Mouse (Mus musculus) liver, postnatal 0 days (tissue): ENCODE data around the gene Gm20388. TPM values are rescaled to one million over a fixed set of nuclear protein-coding genes. Genes with fewer than 3 reads are reported as not detected.

ENCODE experiments used
- ATAC-seq: fragments of 200-750 bp; cut with Nextera tagmentation; 2 replicates; pipeline ENCODE4 v1.8.0; 2017; ENCODE audit warnings: mild to moderate bottlenecking, moderate library complexity
- DNase-seq: peaks from one replicate; pipeline ENCODE4 v3.0.0-alpha.2; 2016
- H3K27ac ChIP-seq: fragments of 300-500 bp; sonication (generic); 2 replicates; pipeline ENCODE4 v1.5.1; 2014; ENCODE audit warnings: antibody characterized with exemption, moderate library complexity, mild to moderate bottlenecking, low read depth
- H3K27me3 ChIP-seq: fragments of 300-500 bp; sonication (generic); 2 replicates; pipeline ENCODE4 v1.6.1; 2014; ENCODE audit warnings: low read length, control low read depth, mixed read lengths; ENCODE audit not compliant: insufficient read depth
- H3K36me3 ChIP-seq: fragments of 300-500 bp; sonication (generic); replicated peaks from 2 replicates; pipeline ENCODE4 v1.6.1; 2014; ENCODE audit warnings: mild to moderate bottlenecking, control low read depth, low read length, moderate library complexity, mixed read lengths; ENCODE audit not compliant: insufficient read depth
- H3K4me1 ChIP-seq: fragments of 300-500 bp; sonication (generic); 2 replicates; pipeline ENCODE4 v1.6.1; 2014; ENCODE audit warnings: antibody characterized with exemption, mild to moderate bottlenecking, control low read depth; ENCODE audit not compliant: insufficient read depth
- H3K4me2 ChIP-seq: fragments of 300-500 bp; sonication (generic); 2 replicates; pipeline ENCODE4 v1.6.1; 2014; ENCODE audit warnings: low read depth, mild to moderate bottlenecking, low read length, moderate library complexity, mixed read lengths
- H3K4me3 ChIP-seq: fragments of 300-500 bp; sonication (generic); 2 replicates; pipeline ENCODE4 v1.5.1; 2014; ENCODE audit warnings: low read depth, low read length
- H3K9ac ChIP-seq: fragments of 300-500 bp; sonication (generic); replicated peaks from 2 replicates; pipeline ENCODE4 v1.6.1; 2014; ENCODE audit warnings: mild to moderate bottlenecking, moderate library complexity
- H3K9me3 ChIP-seq: fragments of 300-500 bp; sonication (generic); 2 replicates; pipeline ENCODE4 v1.6.1; 2016; ENCODE audit warnings: mild to moderate bottlenecking, control low read depth, low read length, mixed read lengths
- CTCF ChIP-seq: sonication (generic); IDR thresholded peaks from 2 replicates; pipeline ENCODE4 v1.5.1; 2016; ENCODE audit warnings: antibody characterized with exemption, low read depth
- EP300 ChIP-seq: IDR thresholded peaks from 2 replicates; pipeline ENCODE4 v1.6.1; 2016; ENCODE audit warnings: antibody characterized with exemption, low read depth, mild to moderate bottlenecking
- WGBS: fragments of 180-500 bp; shearing (Covaris S2); extraction: QIAGEN DNeasy Blood & Tissue Kit; methylation state at CpG from one replicate; pipeline ENCODE4 v1.1.7; 2014; ENCODE audit not compliant: insufficient replicate concordance; 5-methylcytosine and 5-hydroxymethylcytosine counted together
- polyA plus RNA-seq: library from polyadenylated mRNA; unstranded; fragments of >200 nt; fragmentation: Nextera tagmentation; extraction: Ambion mirVana; gene quantifications from 2 replicates; pipeline ENCODE4 v1.2.1, GENCODE M21; 2015

Gene Gm20388
- polyA plus RNA-seq, 1 experiment from 2014 or later = not detected

DNA sequence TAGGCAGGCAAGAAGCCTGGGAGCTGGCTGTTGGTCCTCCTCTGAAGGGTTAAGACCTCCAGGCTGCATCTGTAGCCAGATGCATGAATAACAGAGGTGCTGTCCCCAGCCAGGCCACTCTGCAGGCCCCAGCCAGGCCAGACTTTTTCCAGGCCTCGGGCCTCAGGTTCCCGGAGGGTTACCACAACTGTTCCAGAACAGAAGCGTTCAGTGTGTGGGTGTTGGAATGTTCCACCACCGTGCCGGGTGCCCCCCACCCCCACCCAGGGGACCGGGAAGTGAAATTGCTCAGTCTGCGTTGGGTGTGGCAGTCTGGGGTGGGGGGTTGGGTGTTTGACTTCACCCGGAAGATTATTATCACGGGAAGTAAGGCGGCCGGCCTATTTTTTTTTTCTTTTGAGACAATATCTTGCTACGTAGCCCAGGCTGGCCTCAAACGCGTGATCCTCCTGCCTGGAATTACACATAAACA, 2852.7 kb downstream of the Gm20388 start:
- Histone ChIP-seq H3K27ac (peak overlapping the region; percentile 18; the same call in 1 of the 2 replicates), H3K4me2 (no peak overlapping the region), H3K27me3 (0 out of 2 replicates have a peak, but pooled peaks cover 13% of the 10 kb centered on the region), H3K36me3 (no peaks in the 10 kb centered on the region), H3K4me1 (peaks cover 18% of the 10 kb centered on the region), H3K9ac (no peak overlapping the region), H3K4me3 (no peak overlapping the region), H3K9me3 (no peaks in the 10 kb centered on the region)
- ATAC-seq (no peak), DNase-seq (no peak)
- 56% methylated on average over 14 of the region's 14 CpGs for WGBS
- TF ChIP-seq EP300 = no peak
- no peak for TF ChIP-seq CTCF

DNA sequence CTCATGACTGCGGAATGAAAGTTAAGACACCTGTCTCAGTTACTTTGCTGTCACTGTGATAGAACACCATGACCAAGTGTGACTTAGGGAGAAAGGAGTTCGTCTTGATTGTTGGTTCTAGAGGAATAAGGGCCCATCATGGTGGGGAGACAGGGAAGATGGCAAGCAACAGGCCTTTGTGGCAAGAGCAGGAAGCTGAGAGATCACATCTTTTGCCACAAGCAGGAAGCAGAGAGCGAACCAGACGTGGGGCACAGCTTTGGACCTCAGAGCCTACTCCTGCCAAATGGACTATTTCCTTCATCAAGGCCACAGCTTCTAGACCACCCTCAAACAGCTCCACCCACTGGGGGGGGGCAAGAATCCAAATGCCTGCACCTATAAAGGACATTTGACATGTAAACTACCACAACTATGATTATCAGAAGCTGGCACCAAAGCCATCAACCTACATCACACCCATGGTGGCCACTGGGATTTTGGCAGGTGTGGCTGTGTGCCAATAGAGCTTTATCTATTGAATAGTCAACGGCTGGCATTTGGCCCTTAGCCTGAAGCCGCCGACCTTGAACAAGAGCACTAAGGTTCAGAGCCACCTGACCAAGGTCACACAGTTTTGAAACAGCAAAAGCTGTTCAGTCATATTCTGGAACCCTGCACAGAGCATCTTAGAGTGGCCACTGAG, 2854.3 kb downstream of the Gm20388 start:
- TF ChIP-seq EP300 = no peak
- no peak for TF ChIP-seq CTCF
- peaks cover 18% of the 10 kb centered on the region for H3K4me1 ChIP-seq
- DNase-seq = no peak

DNA sequence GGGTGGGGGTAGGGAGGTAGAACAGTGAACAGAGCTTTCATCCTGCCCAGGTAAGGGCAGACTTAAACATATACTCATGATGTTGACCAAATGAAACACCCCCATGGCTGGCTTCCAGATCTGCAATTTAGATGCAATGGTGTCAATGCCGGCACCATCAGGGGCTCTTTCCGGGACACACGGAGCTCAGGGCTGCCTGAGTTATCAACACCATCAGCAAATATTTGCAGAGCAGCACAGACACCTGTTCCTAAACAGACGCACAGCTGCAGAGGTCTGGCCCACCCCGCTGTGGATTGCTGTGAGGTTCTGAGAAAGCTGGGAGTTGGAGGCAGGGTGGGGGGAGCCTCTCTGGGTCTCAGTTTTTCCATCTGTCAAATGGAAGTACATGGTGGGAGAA, 2855.5 kb downstream of the Gm20388 start:
- ATAC-seq (peak; percentile 84), DNase-seq (peak; percentile 55)
- TF ChIP-seq EP300 = no peak
- no peak for TF ChIP-seq CTCF
- no peaks in the 10 kb centered on the region for H3K9me3 ChIP-seq
- 46% methylated on average over 5 of the region's 5 CpGs for whole genome bisulfite sequencing
- H3K27me3 ChIP-seq = peaks cover 6% of the 10 kb centered on the region; the same call in 1 of the 2 replicates
- H3K27ac ChIP-seq = no peak overlapping the region
- no peak overlapping the region for H3K9ac ChIP-seq
- H3K4me1 ChIP-seq = peaks cover 18% of the 10 kb centered on the region
- no peak overlapping the region for H3K4me3 ChIP-seq
- H3K36me3 ChIP-seq = no peaks in the 10 kb centered on the region
- no peak overlapping the region for H3K4me2 ChIP-seq

More for the DNA sequence above, 2854.3 kb downstream of the Gm20388 start:
- H3K9ac ChIP-seq = no peak overlapping the region
- 52% methylated on average over 7 of the region's 7 CpGs for WGBS
- H3K36me3 ChIP-seq = no peaks in the 10 kb centered on the region
- H3K4me3 ChIP-seq = no peak overlapping the region
- H3K4me2 ChIP-seq = no peak overlapping the region
- H3K27ac ChIP-seq = no peak overlapping the region
- no peak; the same call in 1 of the 2 replicates for ATAC-seq
- no peaks in the 10 kb centered on the region for H3K9me3 ChIP-seq
- peaks cover 15% of the 10 kb centered on the region; the same call in 1 of the 2 replicates for H3K27me3 ChIP-seq

DNA sequence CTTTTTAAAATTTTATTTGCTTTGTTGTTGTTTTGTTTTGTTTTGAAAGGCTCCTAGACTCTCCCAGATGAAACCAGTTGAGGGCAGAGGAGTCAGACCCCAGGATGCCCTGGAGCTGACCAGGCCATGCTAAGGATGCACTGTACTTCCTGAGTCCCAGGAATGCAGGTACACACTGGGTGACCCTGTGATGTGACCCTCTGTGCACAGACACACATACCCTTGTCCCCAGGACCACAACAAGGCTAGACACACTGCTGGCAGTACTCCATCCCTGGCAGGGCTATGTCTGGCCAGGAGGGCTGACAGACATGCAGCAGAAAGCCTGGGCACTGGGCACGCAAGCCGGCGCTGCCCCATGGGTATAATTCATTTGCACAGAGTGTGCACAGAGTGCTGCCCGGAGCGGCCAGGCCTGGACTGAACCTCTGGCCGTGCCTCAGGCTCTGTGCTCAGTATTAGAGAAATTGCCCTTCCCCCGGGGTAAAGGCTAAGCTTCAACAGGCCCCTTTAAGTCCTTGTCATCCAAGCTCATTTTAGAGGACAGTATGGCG, 2856.1 kb downstream of the Gm20388 start:
- TF ChIP-seq EP300 = no peak
- no peak for TF ChIP-seq CTCF
- peak; percentile 52 for ATAC-seq

DNA sequence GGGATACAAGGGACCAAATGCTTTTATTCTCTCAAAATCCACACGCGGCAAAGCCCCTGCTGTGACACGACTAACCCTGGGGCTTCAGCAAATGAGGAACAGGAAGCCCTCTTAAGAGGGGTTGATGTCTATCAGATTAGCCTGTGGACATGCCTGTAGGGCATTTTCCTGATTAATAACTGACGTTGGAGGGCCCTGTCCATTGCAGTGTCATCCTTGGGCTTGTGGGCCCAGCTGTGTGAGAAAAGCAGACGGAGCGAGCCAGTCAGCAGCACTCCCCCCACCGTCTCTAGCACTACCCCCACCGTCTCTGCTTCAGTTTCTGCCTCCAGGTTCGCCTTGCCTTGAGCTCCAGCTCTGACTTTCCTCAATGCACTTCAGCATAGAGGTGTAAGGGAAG, 2856.6 kb downstream of the Gm20388 start:
- 27% methylated on average over 9 of the region's 9 CpGs for WGBS
- ATAC-seq (no peak), DNase-seq (no peak)
- Histone ChIP-seq H3K27ac (no peak overlapping the region), H3K4me1 (peaks cover 18% of the 10 kb centered on the region), H3K27me3 (peaks cover 4% of the 10 kb centered on the region; the same call in 1 of the 2 replicates), H3K4me3 (no peak overlapping the region), H3K36me3 (no peaks in the 10 kb centered on the region), H3K9ac (no peak overlapping the region), H3K4me2 (no peak overlapping the region), H3K9me3 (no peaks in the 10 kb centered on the region)
- no peak for TF ChIP-seq CTCF
- TF ChIP-seq EP300 = no peak

More for the DNA sequence above, 2856.1 kb downstream of the Gm20388 start:
- no peak overlapping the region for H3K4me2 ChIP-seq
- H3K9me3 ChIP-seq = no peaks in the 10 kb centered on the region
- WGBS = 73% methylated on average over 8 of the region's 8 CpGs
- peaks cover 4% of the 10 kb centered on the region; the same call in 1 of the 2 replicates for H3K27me3 ChIP-seq
- H3K4me3 ChIP-seq = no peak overlapping the region
- H3K9ac ChIP-seq = no peak overlapping the region
- no peak for DNase-seq
- H3K27ac ChIP-seq = no peak overlapping the region
- no peaks in the 10 kb centered on the region for H3K36me3 ChIP-seq
- peaks cover 18% of the 10 kb centered on the region for H3K4me1 ChIP-seq

DNA sequence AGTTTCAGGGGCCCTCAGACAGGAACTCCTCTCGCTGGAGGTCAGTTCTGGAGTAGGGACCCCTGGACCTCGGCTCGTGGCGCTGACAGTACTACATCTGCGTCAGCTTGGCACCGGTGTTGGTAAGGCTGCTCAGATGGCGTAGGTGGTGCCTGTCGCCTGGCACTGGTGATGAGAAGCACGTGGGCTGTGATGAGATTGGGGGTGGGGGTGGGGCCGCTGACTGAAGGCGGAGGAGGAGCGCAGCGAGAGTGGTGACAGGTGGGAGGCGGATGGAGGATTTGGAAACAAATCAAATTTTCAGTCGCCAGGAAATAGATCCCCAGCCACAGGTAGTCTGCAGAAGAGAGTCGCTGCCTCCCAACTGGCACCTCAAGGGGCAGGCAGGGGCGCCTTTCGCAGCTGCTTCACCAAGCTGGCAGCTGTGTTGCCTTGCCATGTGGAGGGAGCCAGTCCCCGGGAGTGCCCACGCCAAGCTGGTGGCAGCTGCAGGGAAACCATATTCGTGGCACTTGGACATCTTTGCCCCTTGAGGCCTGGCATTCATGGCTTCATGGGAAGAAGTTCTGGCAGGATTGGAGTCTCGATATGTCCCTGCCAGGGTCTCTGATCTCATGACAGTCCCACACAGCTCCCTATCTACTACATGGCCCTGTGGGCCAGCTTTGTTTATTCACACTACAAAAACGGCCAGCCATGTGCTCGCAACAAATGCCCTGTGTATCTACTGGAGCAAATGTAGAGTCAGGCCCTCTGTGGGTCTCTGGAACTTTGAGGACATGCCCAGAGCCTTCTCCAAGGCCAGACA, 2858.8 kb downstream of the Gm20388 start:
- ATAC-seq = no peak
- no peak for DNase-seq
- WGBS = 72% methylated on average over 24 of the region's 24 CpGs
- peaks cover 6% of the 10 kb centered on the region; the same call in 1 of the 2 replicates for H3K27me3 ChIP-seq
- H3K4me2 ChIP-seq = no peak overlapping the region
- no peak overlapping the region for H3K4me3 ChIP-seq
- H3K9ac ChIP-seq = no peak overlapping the region
- H3K27ac ChIP-seq = no peak overlapping the region
- TF ChIP-seq CTCF = no peak
- no peak for TF ChIP-seq EP300
- no peaks in the 10 kb centered on the region for H3K36me3 ChIP-seq
- H3K4me1 ChIP-seq = peaks cover 13% of the 10 kb centered on the region
- no peaks in the 10 kb centered on the region for H3K9me3 ChIP-seq
